Mouse (Mus musculus) forelimb bud, embryonic 11.5 days (tissue): ENCODE measurements around the gene Nos1.

ENCODE experiments used
- DNase-seq: peaks from one replicate; pipeline ENCODE4 v3.0.0-alpha.2; 2012; ENCODE audit warnings: low read depth, low spot score

Nos1 gene

DNA sequence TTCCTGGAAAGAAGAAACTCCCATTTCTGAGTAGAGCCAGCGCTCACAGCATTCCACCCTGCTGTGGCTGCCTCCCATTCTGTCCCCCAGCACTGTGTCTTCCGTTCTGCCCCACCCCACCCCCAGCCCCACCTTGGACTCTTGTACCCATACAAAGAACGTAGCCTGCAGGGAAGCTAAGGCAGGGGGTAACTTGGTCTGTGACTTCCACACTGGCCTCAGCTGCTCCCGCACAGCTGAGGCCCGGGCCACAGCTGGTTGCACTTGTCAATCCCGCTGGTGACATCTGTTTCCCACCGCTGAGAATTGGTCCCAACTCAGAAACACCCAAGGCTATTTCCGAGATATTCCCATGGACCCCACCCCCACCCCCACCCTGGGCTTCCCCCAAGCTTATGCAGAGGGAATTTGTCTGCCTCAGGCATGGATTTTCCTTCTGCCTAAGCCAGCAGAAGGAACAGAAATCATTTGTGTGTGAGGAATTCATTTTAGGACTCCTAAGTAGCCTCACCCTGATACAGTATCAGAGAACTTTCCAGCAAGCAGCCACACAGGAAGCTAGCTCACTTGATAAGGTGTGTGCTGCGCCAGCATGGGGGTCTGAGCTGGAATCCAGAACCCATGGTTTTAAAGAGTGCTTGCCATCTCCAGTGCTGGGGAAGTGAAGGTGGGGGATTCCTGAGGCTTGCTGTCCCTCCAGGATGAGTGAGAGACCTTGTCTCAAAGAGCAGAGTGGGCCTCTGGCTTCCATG, 117.4 kb downstream of the Nos1 start:
- peak; percentile 45 for DNase-seq

GRCm38 (mm10) chr5:117899361-117899760, 118.5 kb downstream of the Nos1 start:
- no peak for DNase-seq

GRCm38 (mm10) chr5:117900921-117901705, 120.3 kb downstream of the Nos1 start:
- DNase-seq = peak; percentile 10

DNA sequence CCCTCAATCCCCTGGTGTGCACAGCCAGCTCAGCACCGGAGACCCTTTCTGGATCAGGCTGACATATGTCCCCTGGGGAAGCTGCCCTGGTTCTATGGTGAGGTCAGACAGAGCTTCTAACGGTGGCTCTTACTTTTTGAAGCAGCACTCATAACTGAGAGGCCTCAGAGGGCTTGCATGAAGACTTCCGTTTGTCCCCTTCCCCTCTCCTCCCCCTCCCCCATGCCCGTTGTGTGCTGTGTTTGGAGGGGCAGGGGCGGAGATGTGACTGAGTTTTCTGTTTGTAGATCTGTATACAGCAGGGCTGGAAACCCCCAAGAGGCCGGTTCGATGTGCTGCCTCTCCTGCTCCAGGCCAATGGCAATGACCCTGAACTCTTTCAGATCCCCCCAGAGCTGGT, 122.7 kb downstream of the Nos1 start:
- no peak for DNase-seq

DNA sequence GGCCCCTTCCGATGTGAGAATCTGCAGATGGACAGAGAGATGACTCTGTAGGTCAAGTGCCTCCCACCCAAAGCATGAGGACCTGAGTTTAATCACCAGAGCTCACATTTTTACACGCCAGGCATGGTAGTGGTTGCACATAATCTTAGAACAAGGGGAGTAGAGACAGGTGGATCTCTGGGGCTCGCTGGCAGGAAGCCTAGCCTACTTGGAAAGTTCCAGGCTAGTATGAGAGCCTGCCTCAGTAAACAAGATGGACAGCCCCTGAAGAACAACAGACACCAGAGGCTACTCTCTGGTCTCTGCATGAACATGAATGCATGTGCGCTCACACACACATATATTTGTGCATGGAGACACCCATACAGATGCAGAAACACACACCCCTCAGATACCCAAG, 124.9 kb downstream of the Nos1 start:
- DNase-seq = no peak

DNA sequence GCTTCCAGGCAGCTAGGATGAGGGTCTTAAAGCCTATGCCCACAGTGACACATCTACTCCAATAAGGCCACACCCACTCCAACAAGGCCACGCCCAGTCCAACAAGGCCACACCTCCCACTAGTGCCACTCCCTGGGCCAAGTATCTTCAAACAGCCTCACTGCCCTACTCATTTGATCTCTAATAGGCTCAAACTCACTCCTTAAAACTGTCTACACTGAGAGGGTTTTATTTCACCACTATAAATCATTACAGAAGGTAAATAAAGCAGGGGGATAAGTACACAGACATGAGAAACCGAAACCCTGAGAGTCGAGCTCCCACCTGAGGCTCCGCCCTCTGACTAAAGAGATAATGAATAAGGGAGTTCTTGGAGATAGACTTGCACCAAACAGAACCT, 128.7 kb downstream of the Nos1 start:
- no peak for DNase-seq

- no peak for DNase-seq
Measured at GRCm38 (mm10) chr5:117916349-117916748, 135.5 kb downstream of the Nos1 start.

DNA sequence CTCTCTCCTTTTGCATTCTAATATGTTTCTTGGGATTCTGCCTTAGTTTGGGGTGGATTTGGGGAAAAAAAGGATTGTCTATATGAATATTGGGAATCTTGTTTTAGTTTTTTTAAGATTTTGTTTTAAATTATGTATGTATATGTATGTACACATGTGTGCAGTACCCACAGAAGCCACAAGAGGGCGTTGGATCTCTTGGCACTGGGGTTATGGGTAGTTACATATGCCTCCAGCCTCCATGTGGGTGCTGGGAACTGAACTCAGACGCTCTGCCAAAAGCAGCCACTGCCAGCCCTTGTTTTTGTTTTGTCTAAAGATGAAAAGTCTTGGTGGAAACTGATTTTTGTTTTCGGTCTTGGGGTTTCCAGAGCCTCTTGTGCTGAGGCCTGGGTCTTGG, 136.1 kb downstream of the Nos1 start:
- DNase-seq = no peak

- no peak for DNase-seq
Measured at GRCm38 (mm10) chr5:117921786-117922528, 141.1 kb downstream of the Nos1 start.

DNA sequence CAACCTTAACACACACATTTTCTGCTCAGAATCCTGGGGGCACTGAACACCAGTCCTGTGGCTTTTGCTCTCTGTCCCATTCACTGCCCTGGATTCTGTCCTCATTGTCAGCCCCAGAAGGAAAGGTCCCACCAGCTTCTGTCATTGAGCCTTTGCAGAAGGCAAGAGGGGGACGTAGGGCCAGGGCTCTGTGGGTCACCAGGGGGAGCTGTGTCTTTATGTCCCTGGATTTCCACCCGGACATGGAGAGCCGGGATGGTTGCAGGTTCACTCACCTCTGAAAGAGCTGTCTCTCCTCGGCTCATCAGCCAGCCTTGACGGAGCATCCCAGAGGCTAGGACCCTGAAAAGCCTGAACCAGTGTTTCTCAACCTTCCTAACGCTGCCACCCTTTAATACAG, 142.9 kb downstream of the Nos1 start:
- DNase-seq = no peak

- no peak for DNase-seq
Measured at GRCm38 (mm10) chr5:117928553-117928952, 147.7 kb downstream of the Nos1 start.

GRCm38 (mm10) chr5:117932222-117932621, 151.4 kb downstream of the Nos1 start:
- DNase-seq = no peak

- DNase-seq = peak; percentile 82
Measured at GRCm38 (mm10) chr5:117932862-117933261, 152.0 kb downstream of the Nos1 start.

GRCm38 (mm10) chr5:117936346-117936745, 155.5 kb downstream of the Nos1 start:
- DNase-seq = no peak

- DNase-seq = no peak
Measured at GRCm38 (mm10) chr5:117937186-117937585, 156.4 kb downstream of the Nos1 start.

DNA sequence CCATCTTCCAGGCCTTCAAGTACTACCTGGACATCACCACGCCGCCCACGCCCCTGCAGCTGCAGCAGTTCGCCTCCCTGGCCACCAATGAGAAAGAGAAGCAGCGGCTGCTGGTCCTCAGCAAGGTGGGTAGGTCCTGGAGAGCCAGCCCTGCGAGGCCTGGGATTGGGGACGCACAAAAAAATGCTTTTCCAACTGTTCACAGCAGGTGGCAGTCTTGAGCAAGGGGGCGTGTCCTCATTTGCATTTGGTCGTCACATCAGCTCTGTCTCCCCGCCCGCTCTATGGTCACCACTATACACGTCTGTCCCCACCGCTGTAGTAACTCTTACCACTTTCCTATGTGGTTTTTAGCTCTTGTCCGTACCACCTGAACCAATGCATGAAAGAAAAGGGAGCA, 157.3 kb downstream of the Nos1 start:
- DNase-seq = peak; percentile 76

DNA sequence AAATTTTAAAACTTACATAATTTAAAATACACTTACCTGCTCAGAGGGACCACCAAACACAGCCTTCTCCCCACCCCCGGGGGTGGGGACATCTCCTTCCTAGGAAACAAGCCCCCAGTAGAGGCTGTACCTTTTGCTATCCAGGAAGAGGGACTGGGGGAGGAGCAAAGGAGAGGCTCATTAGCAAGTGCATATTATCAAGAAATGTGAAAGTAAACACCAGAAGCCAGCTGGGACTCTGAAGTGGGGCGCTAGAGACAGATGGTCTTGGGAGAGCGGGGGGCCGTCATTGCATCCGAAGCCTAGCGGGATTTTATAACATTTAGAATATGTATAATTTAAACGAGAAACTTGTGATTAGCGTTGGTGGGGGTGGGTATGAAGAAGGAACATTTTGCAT, 158.6 kb downstream of the Nos1 start:
- no peak for DNase-seq

DNA sequence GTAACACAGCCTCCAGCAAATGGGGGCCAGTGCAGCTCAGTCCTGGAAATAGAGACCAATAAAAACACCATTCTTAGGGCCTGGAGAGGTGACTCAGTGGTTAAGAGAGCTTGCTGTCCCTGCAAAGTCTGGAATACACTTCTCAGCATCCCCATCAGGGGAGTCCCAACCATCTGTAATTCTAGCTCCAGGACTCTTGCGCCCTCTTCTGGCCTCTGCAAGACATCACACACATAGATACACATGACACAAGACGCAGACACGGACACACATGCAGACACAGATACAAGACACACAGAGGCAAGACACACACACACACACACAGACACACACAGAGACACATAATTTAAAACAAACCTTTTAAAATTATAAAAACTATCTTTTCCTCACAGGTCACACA, 160.7 kb downstream of the Nos1 start:
- DNase-seq = no peak

- peak; percentile 17 for DNase-seq
Measured at GRCm38 (mm10) chr5:117946605-117947004, 165.8 kb downstream of the Nos1 start.

- DNase-seq = no peak
Measured at GRCm38 (mm10) chr5:117949393-117949792, 168.6 kb downstream of the Nos1 start.

GRCm38 (mm10) chr5:117953893-117954292, 173.1 kb downstream of the Nos1 start:
- no peak for DNase-seq

GRCm38 (mm10) chr5:117954429-117954828, 173.6 kb downstream of the Nos1 start:
- no peak for DNase-seq
